ENCODE assay signal across 13 mouse cellular contexts in genomic region chr13:103660248-103660996, GRCm38 (mm10).
DNase-seq lines count a peak whose midpoint lies in the region; ATAC-seq and TF ChIP-seq lines count a peak whose summit lies in the region.
"Had no signal": no experiment of that assay in that cellular context is flagged by ENCODE, and none has a peak within 500 bp of the region (broad histone marks: within the 10 kb centered on the region; RNA-seq: fewer than 3 reads in every experiment).

No protein-coding gene starts in this region.

- no peak for TF ChIP-seq CTCF in kidney, adult 2 months (conservative IDR thresholded peaks at IDR 0.05; ENCODE audit: insufficient read depth, insufficient read length, low read depth, low read length)
- no peak for TF ChIP-seq CTCF in kidney, postnatal 0 days (IDR thresholded peaks at IDR 0.05; ENCODE audit: low read depth)

- 41% methylated on average over 11 of the region's 11 CpGs for WGBS in kidney, adult 2 months
- 15% methylated on average over 11 of the region's 11 CpGs for WGBS in kidney, postnatal 0 days

- H3K9ac ChIP-seq in kidney, postnatal 0 days (ENCODE audit: low read depth, low read length): no peak overlapping the region
- H3K9ac ChIP-seq: embryonic facial prominence, embryonic 15.5 days; hindbrain, embryonic 15.5 days had no signal

- ATAC-seq in kidney, postnatal 0 days (replicated peaks; ENCODE audit: low FRiP score, low read depth): no peak; the same call in 1 of the 2 replicates

- no peak overlapping the region for H3K4me2 ChIP-seq in kidney, postnatal 0 days (ENCODE audit: low read length)
- H3K4me2 ChIP-seq: embryonic facial prominence, embryonic 15.5 days; hindbrain, embryonic 15.5 days had no signal

- no peaks in the 10 kb centered on the region for H3K27me3 ChIP-seq in kidney, adult 2 months (replicated peaks; ENCODE audit: control insufficient read depth, insufficient read depth, low read length)
- no peaks in the 10 kb centered on the region for H3K27me3 ChIP-seq in kidney, postnatal 0 days (ENCODE audit: insufficient read depth, low read length)
- H3K27me3 ChIP-seq: embryonic facial prominence, embryonic 15.5 days; hindbrain, embryonic 15.5 days had no signal

- peak; percentile 24 for DNase-seq in kidney, adult 2 months
- DNase-seq in kidney, postnatal 10 days: no peak
- peak; percentile 21 for DNase-seq in retina, postnatal 1 day
- no peak for DNase-seq in retina, embryonic 14.5 days (ENCODE audit: low spot score)
- peak; percentile 81 for DNase-seq in kidney, postnatal 0 days (ENCODE audit: low spot score)
- DNase-seq in left cerebral cortex, postnatal 36 days (ENCODE audit: low spot score in 2 of 2): no peak
- no peak for DNase-seq in testis, postnatal 14 days (ENCODE audit: low spot score)
- DNase-seq: cerebellum, postnatal 14 days; liver; thymus, postnatal 4 days had no signal

- H3K9me3 ChIP-seq in kidney, postnatal 0 days (replicated peaks; ENCODE audit: low read length): no peaks in the 10 kb centered on the region
- H3K9me3 ChIP-seq: embryonic facial prominence, embryonic 15.5 days; hindbrain, embryonic 15.5 days had no signal

- H3K4me1 ChIP-seq in kidney, adult 2 months (ENCODE audit: control insufficient read depth, insufficient read depth, low read length): no peaks in the 10 kb centered on the region
- H3K4me1 ChIP-seq in kidney, postnatal 0 days (replicated peaks; ENCODE audit: insufficient read depth, low read length): no peaks in the 10 kb centered on the region
- H3K4me1 ChIP-seq: embryonic facial prominence, embryonic 15.5 days had no signal

- no peak overlapping the region for H3K27ac ChIP-seq in kidney, adult 2 months (ENCODE audit: insufficient read depth, low read depth, low read length)
- H3K27ac ChIP-seq in kidney, postnatal 0 days: no peak overlapping the region
- H3K27ac ChIP-seq: embryonic facial prominence, embryonic 15.5 days; hindbrain, embryonic 15.5 days; left cerebral cortex, adult 2 months had no signal

- intact Hi-C loops in left cerebral cortex, postnatal 36 days (cut with DNase I): no loop called here

- no peaks in the 10 kb centered on the region for H3K36me3 ChIP-seq in kidney, adult 2 months (ENCODE audit: control insufficient read depth, insufficient read depth, low read length)
- no peaks in the 10 kb centered on the region for H3K36me3 ChIP-seq in kidney, postnatal 0 days (ENCODE audit: insufficient read depth, low read length)
- H3K36me3 ChIP-seq: embryonic facial prominence, embryonic 15.5 days; hindbrain, embryonic 15.5 days had no signal

- no peak for TF ChIP-seq POLR2A in kidney, adult 2 months (IDR thresholded peaks at IDR 0.05; ENCODE audit: low read depth, low read length)

- H3K4me3 ChIP-seq in kidney, adult 2 months (ENCODE audit: insufficient read depth, low read depth, low read length): no peak overlapping the region
- no peak overlapping the region for H3K4me3 ChIP-seq in kidney, postnatal 0 days (replicated peaks; ENCODE audit: low read depth, low read length)
- H3K4me3 ChIP-seq: embryonic facial prominence, embryonic 15.5 days; hindbrain, embryonic 15.5 days; left cerebral cortex, adult 2 months had no signal

Comparison
In these comparisons a context has a peak if more than half of its experiments do, and no peak if none do; other contexts are left out.
1. DNase-seq: peak in kidney, adult 2 months (single experiment), retina, postnatal 1 day (single experiment) and kidney, postnatal 0 days (single experiment); none in kidney, postnatal 10 days (single experiment), retina, embryonic 14.5 days (single experiment), left cerebral cortex, postnatal 36 days (0 of 2) and testis, postnatal 14 days (single experiment).